Mouse (Mus musculus) liver, adult (tissue): ENCODE data around the gene Cd300c.
"Not testable (repeated sequence)": the region's sequence is repeated elsewhere in the genome, so short reads cannot be mapped to it uniquely, and the experiment has no call there.

Experiments used
- GATA4 ChIP-seq: IDR thresholded peaks from 2 replicates; pipeline ENCODE4 v1.6.1; 2014; ENCODE audit warnings: mild to moderate bottlenecking, low read length; ENCODE audit not compliant: insufficient replicate concordance

The Cd300c gene

GRCm38 (mm10) chr11:114968752-114969207, at the start of gene Cd300c:
Gene Cd300c (minus strand): TSS chr11:114969157.
- no peak for TF ChIP-seq GATA4

GRCm38 (mm10) chr11:115016093-115016492, 47.1 kb upstream of the Cd300c start, which contains the start of gene Cd300ld2:
Gene Cd300ld2 (minus strand): TSS chr11:115016193.
- TF ChIP-seq GATA4: not testable (repeated sequence)

DNA sequence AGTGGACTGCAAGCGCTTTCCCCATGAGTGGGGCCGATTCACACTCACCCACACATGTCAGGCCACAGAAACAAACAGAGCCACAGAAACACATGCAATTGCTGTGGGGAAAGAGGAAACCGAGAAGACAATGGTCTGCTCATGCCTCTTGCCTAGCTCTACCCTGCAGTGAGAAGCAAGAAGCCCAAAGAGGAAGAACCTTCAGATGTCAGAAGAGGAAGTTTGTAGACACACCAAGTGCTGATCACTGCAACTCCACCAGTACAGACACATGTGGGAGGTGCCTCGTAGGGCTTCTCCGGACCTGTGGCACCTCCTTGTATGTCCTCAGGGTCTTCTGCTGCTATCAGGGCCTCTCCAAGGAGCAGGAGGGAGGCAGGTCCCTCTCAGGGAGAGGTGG, 35.1 kb upstream of the Cd300c start:
- TF ChIP-seq GATA4: no peak

DNA sequence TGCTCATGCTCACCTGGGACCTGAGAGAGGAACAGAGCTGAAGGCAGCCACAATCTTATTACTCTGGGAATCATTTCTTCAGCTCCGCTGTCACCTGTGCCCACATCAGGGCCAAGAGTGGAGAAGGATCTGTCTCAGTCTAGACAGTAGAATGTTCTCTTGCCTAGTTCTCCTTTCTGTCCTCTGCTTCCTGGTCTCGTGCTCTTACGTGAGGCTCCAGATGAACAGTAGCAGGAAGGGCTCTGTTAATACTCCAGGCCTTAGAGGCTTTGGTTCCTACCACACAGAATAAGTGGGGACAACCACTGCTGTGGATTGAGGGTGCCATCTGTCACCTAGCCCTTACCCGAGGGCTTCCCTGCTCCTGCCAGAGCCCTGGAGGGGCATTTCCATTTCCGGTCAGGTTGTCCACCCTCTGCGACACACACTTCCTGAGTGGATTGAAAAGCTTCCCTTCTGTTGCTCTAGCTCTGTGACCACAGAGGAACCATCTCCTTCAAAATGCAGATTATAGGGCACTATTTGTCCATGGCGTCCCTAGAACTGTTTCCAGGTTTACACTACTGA, 32.6 kb upstream of the Cd300c start, which contains the start of gene Cd300c2:
Gene Cd300c2 (minus strand): TSS at position 407 of the 567 bp plus-strand sequence.
- TF ChIP-seq GATA4: no peak

DNA sequence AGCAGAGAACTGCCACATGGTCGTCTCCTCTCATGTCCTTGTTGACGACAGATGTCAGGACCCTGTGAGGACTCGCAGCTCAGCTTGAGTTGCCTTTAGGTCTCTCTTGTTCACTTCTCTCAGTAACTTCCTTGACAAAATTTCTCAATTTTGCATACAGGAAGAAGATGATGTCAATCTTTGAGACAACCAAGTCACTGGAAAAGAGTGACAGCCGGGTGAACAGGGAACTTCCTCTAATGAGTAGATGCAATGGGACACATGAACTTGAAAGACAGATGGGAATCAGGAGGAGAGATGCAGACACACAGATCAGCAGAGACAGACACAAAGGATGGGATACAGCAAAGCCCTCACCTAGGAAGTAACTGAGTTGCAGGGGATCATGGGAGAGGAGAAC, 20.8 kb upstream of the Cd300c start, which contains the start of gene Cd300ld:
Gene Cd300ld (minus strand): TSS at position 130 of the 400 bp plus-strand sequence.
- no peak for TF ChIP-seq GATA4

- no peak for TF ChIP-seq GATA4
Observed at GRCm38 (mm10) chr11:114981866-114982265, 12.9 kb upstream of the Cd300c start.

DNA sequence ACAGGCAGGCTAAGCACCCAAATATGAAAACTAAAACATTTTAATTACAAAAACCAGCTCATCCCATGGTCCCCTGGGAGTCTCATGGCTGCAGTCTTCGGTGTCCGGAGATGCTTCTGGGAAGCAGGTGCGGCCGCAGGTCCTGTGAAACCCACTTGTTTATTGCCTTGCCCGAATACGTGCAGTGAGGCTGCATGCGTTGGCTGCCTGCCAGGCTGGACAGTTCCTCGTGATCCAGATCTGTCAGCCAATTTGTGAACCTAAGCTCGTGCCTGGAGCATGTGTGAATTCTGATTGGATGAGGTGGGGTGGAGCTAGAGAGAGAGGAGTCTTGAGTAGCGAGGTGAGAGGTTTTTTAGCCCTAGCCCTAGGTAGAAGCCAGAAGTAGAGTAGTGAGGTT, 3.8 kb upstream of the Cd300c start:
- no peak for TF ChIP-seq GATA4

- TF ChIP-seq GATA4: no peak
Observed at GRCm38 (mm10) chr11:114965182-114965828, 3.7 kb downstream of the Cd300c start.

- no peak for TF ChIP-seq GATA4
Observed at GRCm38 (mm10) chr11:114960369-114960768, 8.6 kb downstream of the Cd300c start.

DNA sequence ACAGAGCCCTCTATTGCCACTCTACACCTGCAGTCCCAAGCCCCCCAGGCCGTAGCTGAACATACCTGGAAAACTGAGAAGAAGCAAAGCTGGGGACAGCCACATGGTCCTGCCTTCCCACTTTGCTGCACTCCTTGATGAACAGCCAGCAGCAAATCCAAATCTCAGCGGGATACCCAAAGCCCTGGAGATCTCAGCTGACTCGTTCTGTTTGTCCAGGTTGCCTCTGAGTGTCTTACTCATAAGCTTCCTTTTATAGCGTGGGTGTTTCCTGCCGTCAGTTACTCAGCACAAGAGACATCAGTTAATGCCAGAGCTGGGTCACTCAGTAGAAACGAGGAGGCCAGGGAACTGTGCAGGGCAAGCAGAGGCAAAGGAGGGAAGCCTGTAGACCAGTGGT, 34.8 kb downstream of the Cd300c start, which contains the start of gene Cd300lb:
Gene Cd300lb (minus strand): TSS at position 243 of the 400 bp plus-strand sequence.
- no peak for TF ChIP-seq GATA4

GRCm38 (mm10) chr11:114933591-114933990, 35.4 kb downstream of the Cd300c start:
- TF ChIP-seq GATA4: no peak

DNA sequence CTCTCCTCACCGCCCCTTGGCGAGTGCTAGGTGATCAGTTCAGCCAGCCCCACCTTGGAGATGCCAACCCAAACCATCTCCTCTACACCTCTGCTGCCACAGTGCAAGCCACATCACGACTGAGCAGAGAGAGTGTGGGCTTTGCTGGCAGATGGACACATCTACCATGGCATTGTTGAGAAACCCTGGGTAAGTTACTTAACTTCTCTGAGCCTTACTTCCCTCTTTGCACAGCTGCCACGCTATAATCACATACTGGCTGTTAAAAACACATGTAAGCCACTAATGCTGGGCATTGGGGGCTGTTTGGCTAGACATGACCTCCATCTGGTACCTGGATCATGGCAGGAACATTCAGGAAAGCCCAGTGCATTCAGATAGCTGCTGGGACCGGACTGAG, 37.9 kb downstream of the Cd300c start:
- no peak for TF ChIP-seq GATA4

GRCm38 (mm10) chr11:114929581-114929980, 39.4 kb downstream of the Cd300c start:
- TF ChIP-seq GATA4: no peak

DNA sequence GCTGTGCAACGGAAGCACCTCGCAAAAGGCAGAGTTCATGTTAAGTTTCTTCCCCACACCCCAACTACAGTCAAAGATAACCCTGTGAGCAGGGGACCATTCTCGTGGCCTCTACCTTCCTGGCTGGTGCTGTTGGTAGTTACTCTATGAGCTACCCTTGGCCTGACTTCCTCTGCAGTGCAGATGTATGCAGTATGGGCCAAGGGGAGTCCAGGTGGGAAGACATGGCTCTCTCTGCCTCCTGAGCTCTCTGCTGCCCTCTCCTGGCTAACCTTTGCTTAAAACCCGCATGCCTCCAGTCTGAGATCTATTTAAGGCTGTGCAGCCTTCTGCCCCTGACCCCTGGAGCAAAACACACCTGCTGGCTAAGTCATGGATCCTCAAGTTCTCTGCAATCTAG, 45.0 kb downstream of the Cd300c start:
- no peak for TF ChIP-seq GATA4

DNA sequence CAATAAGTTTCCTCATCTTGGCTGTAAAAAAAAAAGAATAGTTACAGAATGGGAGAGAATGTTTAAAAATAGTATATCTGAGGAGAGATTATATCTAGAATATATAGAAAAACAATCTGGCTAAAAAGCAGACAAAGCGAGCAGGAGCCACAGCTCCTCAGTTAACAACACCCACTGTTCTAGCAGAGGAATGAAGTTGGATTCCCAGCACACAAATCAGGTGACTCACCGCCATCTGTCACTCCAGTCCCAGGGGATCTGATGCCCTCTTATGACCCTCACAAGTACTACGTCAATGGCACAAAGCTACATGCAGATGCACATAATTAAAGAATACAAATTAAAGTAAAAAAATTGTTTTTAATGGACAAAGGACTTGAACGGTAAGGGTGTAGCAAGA, 46.5 kb downstream of the Cd300c start:
- no peak for TF ChIP-seq GATA4

- no peak for TF ChIP-seq GATA4
Observed at GRCm38 (mm10) chr11:114917120-114917519, 51.8 kb downstream of the Cd300c start.
